Mouse (Mus musculus) kidney, postnatal 0 days (tissue): Measurements from ENCODE around the gene Plxnb3. TPM values are rescaled to one million over a fixed set of nuclear protein-coding genes. Genes with fewer than 3 reads are reported as not detected.

Experiments used
- ATAC-seq: fragments of 200-750 bp; cut with Nextera tagmentation; replicated peaks from 2 replicates; pipeline ENCODE4 v1.8.0; 2017; ENCODE audit warnings: low read depth, moderate number of reproducible peaks, moderate TSS enrichment, moderate library complexity; ENCODE audit not compliant: low FRiP score
- DNase-seq: peaks from one replicate; pipeline ENCODE4 v3.0.0-alpha.2; 2016; ENCODE audit warnings: low spot score
- H3K27ac ChIP-seq: fragments of 300-500 bp; sonication (generic); 2 replicates; pipeline ENCODE4 v1.5.1; 2014; ENCODE audit warnings: mild to moderate bottlenecking
- H3K27me3 ChIP-seq: fragments of 300-500 bp; sonication (generic); 2 replicates; pipeline ENCODE4 v1.6.1; 2014; ENCODE audit warnings: low read length, mixed read lengths; ENCODE audit not compliant: insufficient read depth
- H3K36me3 ChIP-seq: fragments of 300-500 bp; sonication (generic); 2 replicates; pipeline ENCODE4 v1.6.1; 2014; ENCODE audit warnings: low read length, mixed read lengths; ENCODE audit not compliant: insufficient read depth
- H3K4me1 ChIP-seq: fragments of 300-500 bp; sonication (generic); replicated peaks from 2 replicates; pipeline ENCODE4 v1.6.1; 2014; ENCODE audit warnings: antibody characterized with exemption, low read length, mixed read lengths; ENCODE audit not compliant: insufficient read depth
- H3K4me2 ChIP-seq: fragments of 300-500 bp; sonication (generic); 2 replicates; pipeline ENCODE4 v1.6.1; 2014; ENCODE audit warnings: mild to moderate bottlenecking, low read length, moderate library complexity, mixed read lengths
- H3K4me3 ChIP-seq: fragments of 300-500 bp; sonication (generic); replicated peaks from 2 replicates; pipeline ENCODE4 v1.5.1; 2014; ENCODE audit warnings: low read depth, low read length
- H3K9ac ChIP-seq: fragments of 300-500 bp; sonication (generic); 2 replicates; pipeline ENCODE4 v1.6.1; 2014; ENCODE audit warnings: low read depth, low read length
- H3K9me3 ChIP-seq: fragments of 300-500 bp; sonication (generic); replicated peaks from 2 replicates; pipeline ENCODE4 v1.6.1; 2016; ENCODE audit warnings: low read length, inconsistent platforms, mixed read lengths
- CTCF ChIP-seq: IDR thresholded peaks from 2 replicates; pipeline ENCODE4 v1.5.1; 2016; ENCODE audit warnings: antibody characterized with exemption, low read depth, mild to moderate bottlenecking, moderate library complexity
- WGBS: fragments of 180-500 bp; shearing (Covaris S2); extraction: QIAGEN DNeasy Blood & Tissue Kit; methylation state at CpG from one replicate; pipeline ENCODE4 v1.1.7; 2014; 5-methylcytosine and 5-hydroxymethylcytosine counted together
- polyA plus RNA-seq: library from polyadenylated mRNA; unstranded; fragments of >200 nt; fragmentation: Nextera tagmentation; extraction: Ambion mirVana; gene quantifications from 2 replicates; pipeline ENCODE4 v1.2.1, GENCODE M21; 2015

Gene Plxnb3
- 0.14 and 0.15 TPM in 2 replicates for polyA plus RNA-seq

DNA sequence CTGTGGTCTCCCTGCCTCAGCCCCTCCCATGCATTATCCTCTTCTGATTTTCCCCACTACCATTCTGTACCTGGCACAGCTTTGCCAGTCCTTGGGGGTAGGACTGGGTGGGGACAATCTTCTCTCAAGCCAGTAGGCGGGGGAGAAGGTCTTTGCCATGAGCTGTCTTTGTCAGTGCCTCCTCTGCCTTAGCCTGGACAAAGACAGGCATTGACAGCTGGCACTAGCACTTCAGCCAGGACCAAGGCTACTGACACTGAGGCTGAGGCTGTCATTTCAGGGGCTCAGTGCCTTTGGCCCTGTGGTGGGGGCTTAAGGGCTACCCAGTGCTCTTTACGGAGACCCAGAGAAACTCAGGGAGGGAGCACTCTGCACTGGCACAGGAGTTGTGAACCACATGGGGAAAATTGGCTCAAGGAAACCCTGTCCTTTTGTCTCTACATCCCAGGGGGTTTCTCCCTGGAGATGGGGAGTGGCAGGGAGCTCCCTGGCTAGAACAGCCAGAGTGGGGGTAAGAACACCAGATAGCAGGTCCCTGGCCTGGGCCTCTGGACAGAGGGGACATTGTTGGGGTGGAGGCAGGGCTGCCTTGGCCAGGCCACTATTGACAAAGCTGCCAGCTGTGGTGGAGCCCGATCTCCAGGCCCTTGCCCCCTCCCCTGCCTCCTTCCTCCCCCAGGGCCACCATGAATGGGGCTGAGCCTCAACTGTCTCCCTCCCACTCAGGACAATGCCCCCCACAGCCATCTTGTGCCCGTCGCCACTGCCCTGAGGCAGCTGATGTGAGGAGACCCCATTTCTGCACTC is at the start of gene Plxnb3:
TSS of gene Plxnb3 (plus strand) at position 757 of the 807 bp plus-strand sequence.
- no peaks in the 10 kb centered on the region for H3K27me3 ChIP-seq
- 68% methylated on average over 5 of the region's 5 CpGs for WGBS
- no peak for TF ChIP-seq CTCF
- H3K4me2 ChIP-seq, result no peak within 1 kb of the TSS
- no peak within 1 kb of the TSS for H3K4me3 ChIP-seq
- no peaks in the 10 kb centered on the region for H3K4me1 ChIP-seq
- H3K9me3 ChIP-seq, result no peaks in the 10 kb centered on the region
- no peak within 1 kb of the TSS for H3K9ac ChIP-seq
- DNase-seq, result no peak
- H3K27ac ChIP-seq, result no peak within 1 kb of the TSS
- ATAC-seq, result no peak
- no peaks in the 10 kb centered on the region for H3K36me3 ChIP-seq

- Histone ChIP-seq H3K27me3 (no peaks in the 10 kb centered on the region), H3K36me3 (no peaks in the 10 kb centered on the region), H3K27ac (peak overlapping the region; percentile 76), H3K9ac (peak overlapping the region; percentile 63), H3K4me3 (peak overlapping the region; percentile 49), H3K4me2 (peak overlapping the region; percentile 57), H3K4me1 (no peaks in the 10 kb centered on the region), H3K9me3 (no peaks in the 10 kb centered on the region)
- TF ChIP-seq CTCF, result peak; percentile 41; the same call in 1 of the 2 replicates
- WGBS, result 28% methylated on average over 21 of the region's 21 CpGs
- DNase-seq (peak; percentile 65), ATAC-seq (peak; percentile 47; the same call in 1 of the 2 replicates)
These were observed 41.3 kb upstream of the Plxnb3 start for GRCm38 (mm10) chrX:73715476-73716108.

GRCm38 (mm10) chrX:73716109-73716661 is 40.7 kb upstream of the Plxnb3 start, which contains the start of the genes Bcap31 and Abcd1:
Bcap31 (minus strand) TSS chrX:73716175.
Abcd1 (plus strand) TSS chrX:73716597.
- Histone ChIP-seq H3K36me3 (no peaks in the 10 kb centered on the region), H3K4me1 (no peaks in the 10 kb centered on the region), H3K9me3 (no peaks in the 10 kb centered on the region), H3K4me3 (peak within 1 kb of the TSS; percentile 49), H3K4me2 (peak within 1 kb of the TSS; percentile 57), H3K9ac (peak within 1 kb of the TSS; percentile 63), H3K27ac (peak within 1 kb of the TSS; percentile 76), H3K27me3 (no peaks in the 10 kb centered on the region)
- peak; percentile 37; the same call in 1 of the 2 replicates for TF ChIP-seq CTCF
- DNase-seq (peak; percentile 94), ATAC-seq (peak; percentile 92)
- 27% methylated on average over 45 of the region's 45 CpGs for whole genome bisulfite sequencing

DNA sequence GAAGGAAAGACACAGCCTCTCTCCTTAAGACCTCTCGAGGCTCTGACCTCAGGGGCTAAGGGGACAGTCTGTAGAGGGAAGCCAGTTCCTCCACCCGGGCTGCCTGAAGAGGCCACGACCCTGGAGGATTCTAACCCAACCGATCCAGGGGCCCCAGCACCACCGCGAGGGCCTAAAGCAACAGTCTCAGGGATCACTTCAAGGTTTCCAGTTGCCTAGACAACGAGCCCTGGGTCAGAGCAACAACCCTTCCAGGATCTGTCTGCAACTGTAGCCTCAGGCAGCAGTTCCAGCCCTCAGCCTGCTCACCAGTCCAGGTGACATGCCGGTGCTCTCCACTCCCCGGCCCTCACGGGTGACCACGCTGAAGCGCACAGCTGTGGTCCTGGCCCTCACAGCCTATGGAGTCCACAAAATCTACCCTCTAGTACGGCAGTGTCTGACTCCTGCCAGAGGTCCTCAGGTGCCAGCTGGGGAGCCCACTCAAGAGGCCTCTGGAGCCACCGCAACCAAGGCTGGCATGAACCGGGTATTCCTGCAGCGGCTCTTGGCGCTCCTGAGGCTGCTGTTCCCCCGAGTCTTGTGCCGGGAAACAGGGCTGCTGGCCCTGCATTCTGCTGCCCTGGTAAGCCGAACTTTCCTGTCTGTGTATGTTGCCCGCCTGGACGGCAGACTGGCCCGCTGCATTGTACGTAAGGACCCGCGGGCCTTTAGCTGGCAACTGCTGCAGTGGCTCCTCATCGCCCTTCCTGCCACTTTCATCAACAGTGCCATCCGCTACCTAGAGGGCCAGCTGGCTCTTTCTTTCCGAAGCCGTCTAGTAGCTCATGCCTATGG is 40.0 kb upstream of the Plxnb3 start:
- H3K27ac ChIP-seq, result peak overlapping the region; percentile 76
- WGBS, result 35% methylated on average over 30 of the region's 30 CpGs

DNA sequence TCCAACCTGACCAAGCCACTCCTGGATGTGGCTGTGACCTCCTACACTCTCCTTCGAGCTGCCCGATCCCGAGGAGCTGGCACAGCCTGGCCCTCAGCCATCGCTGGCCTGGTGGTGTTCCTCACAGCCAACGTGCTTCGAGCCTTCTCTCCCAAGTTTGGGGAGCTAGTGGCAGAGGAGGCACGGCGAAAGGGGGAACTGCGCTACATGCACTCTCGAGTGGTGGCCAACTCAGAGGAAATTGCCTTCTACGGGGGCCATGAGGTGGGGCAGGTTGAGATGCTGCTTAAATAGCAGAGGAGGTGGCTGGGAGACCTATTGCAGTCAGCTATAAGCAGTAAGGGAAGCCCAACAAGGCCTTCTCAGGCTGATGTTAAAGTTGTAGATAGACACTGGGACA is 39.2 kb upstream of the Plxnb3 start:
- no peak for TF ChIP-seq CTCF
- Histone ChIP-seq H3K4me2 (peak overlapping the region; percentile 57), H3K27me3 (no peaks in the 10 kb centered on the region), H3K4me3 (peak overlapping the region; percentile 49; the same call in 1 of the 2 replicates), H3K36me3 (no peaks in the 10 kb centered on the region), H3K9ac (peak overlapping the region; percentile 49; the same call in 1 of the 2 replicates), H3K9me3 (no peaks in the 10 kb centered on the region), H3K27ac (no peak overlapping the region), H3K4me1 (no peaks in the 10 kb centered on the region)
- ATAC-seq, result no peak
- WGBS, result 69% methylated on average over 11 of the region's 11 CpGs
- no peak for DNase-seq

More for the DNA sequence above, 40.0 kb upstream of the Plxnb3 start:
- Histone ChIP-seq H3K9me3 (no peaks in the 10 kb centered on the region), H3K36me3 (no peaks in the 10 kb centered on the region), H3K27me3 (no peaks in the 10 kb centered on the region), H3K4me2 (peak overlapping the region; percentile 57), H3K9ac (peak overlapping the region; percentile 49), H3K4me1 (no peaks in the 10 kb centered on the region), H3K4me3 (peak overlapping the region; percentile 49)
- peak; percentile 37 for DNase-seq
- TF ChIP-seq CTCF, result no peak
- ATAC-seq, result no peak
